Mouse (Mus musculus) embryonic fibroblast, embryonic 13.5 days (primary cell): ENCODE measurements around the gene Sit1.

Experiments used
- CTCF ChIP-seq: IDR thresholded peaks from 2 replicates; pipeline ENCODE4 v1.5.1; 2011; ENCODE audit warnings: mild to moderate bottlenecking, control low read depth, low read length, moderate library complexity, borderline replicate concordance; ENCODE audit not compliant: insufficient read depth
- POLR2A ChIP-seq: IDR thresholded peaks from 2 replicates; pipeline ENCODE4 v1.6.1; 2011; ENCODE audit warnings: low read depth, mild to moderate bottlenecking, control low read depth, low read length, moderate library complexity

GRCm38 (mm10) chr4:43499407-43500333, 16.1 kb upstream of the Sit1 start, which contains the start of gene Arhgef39:
- TF ChIP-seq CTCF (no peak), POLR2A (peak; percentile 88)
